Mouse (Mus musculus): Measurements from ENCODE around the gene Pde4dip. TPM values are rescaled to one million over a fixed set of nuclear protein-coding genes. Genes with fewer than 3 reads are reported as not detected.

Gene Pde4dip
- polyA plus RNA-seq, 1 experiment from 2014 or later: 7.1 TPM

DNA sequence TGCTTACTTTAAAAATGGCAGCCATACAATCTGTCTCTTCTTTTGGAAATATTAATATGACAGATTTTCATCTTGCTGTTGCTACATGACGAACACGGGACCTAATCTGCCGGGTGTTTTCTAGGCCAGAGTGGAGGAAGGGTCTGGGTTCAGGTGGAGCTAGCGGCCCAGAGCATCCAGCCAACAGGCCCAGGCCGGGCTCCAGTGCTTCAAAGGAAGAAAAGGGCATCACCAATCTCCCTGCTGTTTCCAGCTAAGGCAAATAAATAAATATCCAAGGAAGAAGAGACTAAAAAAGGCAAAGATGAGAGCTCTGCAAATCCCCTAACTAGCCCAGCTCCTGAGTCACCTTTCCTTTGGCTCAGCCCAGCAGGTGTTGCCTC is 731 bp downstream of the Pde4dip start:
- Histone ChIP-seq H3K9ac (replicated peaks; ENCODE audit: low read depth) (no peak overlapping the region), H3K4me1 (ENCODE audit: insufficient read depth, low read depth, low read length) (no peaks in the 10 kb centered on the region), H3K27me3 (replicated peaks; ENCODE audit: insufficient read depth, low read length) (peaks cover 14% of the 10 kb centered on the region), H3K36me3 (ENCODE audit: insufficient read depth, low read length) (no peaks in the 10 kb centered on the region), H3K27ac (ENCODE audit: low read length) (no peak overlapping the region), H3K4me2 (replicated peaks; ENCODE audit: low read depth, low read length) (no peak overlapping the region), H3K4me3 (ENCODE audit: low read depth, low read length) (no peak overlapping the region), H3K9me3 (ENCODE audit: low read length) (no peaks in the 10 kb centered on the region)
- WGBS: 60% methylated on average over 5 of the region's 5 CpGs
- TF ChIP-seq EP300 (IDR thresholded peaks at IDR 0.05): no peak
- no peak for TF ChIP-seq CTCF (IDR thresholded peaks at IDR 0.05)
- DNase-seq (ENCODE audit: low spot score) (no peak), ATAC-seq (no peak)

GRCm38 (mm10) chr3:97881576-97881975 is 6.9 kb downstream of the Pde4dip start:
- H3K9me3 ChIP-seq (ENCODE audit: low read length): no peaks in the 10 kb centered on the region
- H3K36me3 ChIP-seq (ENCODE audit: insufficient read depth, low read length): no peaks in the 10 kb centered on the region
- TF ChIP-seq EP300 (IDR thresholded peaks at IDR 0.05) (no peak), CTCF (IDR thresholded peaks at IDR 0.05) (no peak)
- no peaks in the 10 kb centered on the region for H3K27me3 ChIP-seq (replicated peaks; ENCODE audit: insufficient read depth, low read length)
- no peak overlapping the region for H3K4me3 ChIP-seq (ENCODE audit: low read depth, low read length)
- WGBS: 96% methylated on average over 5 of the region's 5 CpGs
- no peak for DNase-seq (ENCODE audit: low spot score)
- no peak overlapping the region for H3K4me2 ChIP-seq (replicated peaks; ENCODE audit: low read depth, low read length)
- H3K9ac ChIP-seq (replicated peaks; ENCODE audit: low read depth): no peak overlapping the region
- no peak overlapping the region for H3K27ac ChIP-seq (ENCODE audit: low read length)
- no peak for ATAC-seq
- no peaks in the 10 kb centered on the region for H3K4me1 ChIP-seq (ENCODE audit: insufficient read depth, low read depth, low read length)

GRCm38 (mm10) chr3:97879222-97879621 is 9.3 kb downstream of the Pde4dip start:
- no peaks in the 10 kb centered on the region for H3K9me3 ChIP-seq (ENCODE audit: low read length)
- 10% methylated on average over 5 of the region's 5 CpGs for WGBS
- peak; percentile 77 for DNase-seq (ENCODE audit: low spot score)
- H3K27ac ChIP-seq (ENCODE audit: low read length): no peak overlapping the region
- H3K4me1 ChIP-seq (ENCODE audit: insufficient read depth, low read depth, low read length): no peaks in the 10 kb centered on the region
- no peak overlapping the region for H3K9ac ChIP-seq (replicated peaks; ENCODE audit: low read depth)
- H3K4me2 ChIP-seq (replicated peaks; ENCODE audit: low read depth, low read length): no peak overlapping the region
- no peaks in the 10 kb centered on the region for H3K27me3 ChIP-seq (replicated peaks; ENCODE audit: insufficient read depth, low read length)
- peak; percentile 89 for TF ChIP-seq CTCF (IDR thresholded peaks at IDR 0.05)
- TF ChIP-seq EP300 (IDR thresholded peaks at IDR 0.05): no peak
- peak; percentile 48; the same call in 1 of the 2 replicates for ATAC-seq
- H3K36me3 ChIP-seq (ENCODE audit: insufficient read depth, low read length): no peaks in the 10 kb centered on the region
- no peak overlapping the region for H3K4me3 ChIP-seq (ENCODE audit: low read depth, low read length)

- no peaks in the 10 kb centered on the region for H3K4me1 ChIP-seq (ENCODE audit: insufficient read depth, low read depth, low read length)
- no peak overlapping the region for H3K27ac ChIP-seq (ENCODE audit: low read length)
- no peak overlapping the region for H3K9ac ChIP-seq (replicated peaks; ENCODE audit: low read depth)
- no peak for DNase-seq (ENCODE audit: low spot score)
- H3K4me2 ChIP-seq (replicated peaks; ENCODE audit: low read depth, low read length): no peak overlapping the region
- H3K9me3 ChIP-seq (ENCODE audit: low read length): no peaks in the 10 kb centered on the region
- no peak overlapping the region for H3K4me3 ChIP-seq (ENCODE audit: low read depth, low read length)
- 34% methylated on average over 8 of the region's 8 CpGs for WGBS
- TF ChIP-seq CTCF (IDR thresholded peaks at IDR 0.05): no peak
- no peak for TF ChIP-seq EP300 (IDR thresholded peaks at IDR 0.05)
- no peaks in the 10 kb centered on the region for H3K27me3 ChIP-seq (replicated peaks; ENCODE audit: insufficient read depth, low read length)
- no peak for ATAC-seq
- H3K36me3 ChIP-seq (ENCODE audit: insufficient read depth, low read length): no peaks in the 10 kb centered on the region
Observed at GRCm38 (mm10) chr3:97876259-97876658, 12.2 kb downstream of the Pde4dip start.

DNA sequence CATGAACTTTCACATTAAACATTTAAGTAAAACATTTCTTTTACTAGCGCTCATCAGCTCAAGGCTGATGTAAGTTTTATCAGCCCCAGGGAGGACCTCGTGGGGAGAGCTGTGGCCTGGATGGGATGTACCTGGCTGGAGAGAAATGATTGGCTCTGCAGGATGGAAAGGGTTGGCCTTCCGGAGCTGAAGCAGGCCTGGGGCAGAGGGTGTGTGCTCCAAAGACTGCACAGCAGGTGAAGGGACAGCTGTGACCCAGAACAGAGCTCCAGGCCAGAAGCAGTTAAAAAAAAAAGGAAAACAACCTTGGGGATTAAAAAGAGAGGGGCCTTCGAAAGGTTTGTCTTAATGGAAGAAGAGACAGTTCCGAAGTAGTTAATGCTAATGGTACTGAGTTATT is 13.7 kb downstream of the Pde4dip start:
- H3K9ac ChIP-seq (replicated peaks; ENCODE audit: low read depth): no peak overlapping the region
- TF ChIP-seq EP300 (IDR thresholded peaks at IDR 0.05) (no peak), CTCF (IDR thresholded peaks at IDR 0.05) (no peak)
- WGBS: 41% methylated on average over 5 of the region's 5 CpGs
- H3K4me2 ChIP-seq (replicated peaks; ENCODE audit: low read depth, low read length): no peak overlapping the region
- no peaks in the 10 kb centered on the region for H3K4me1 ChIP-seq (ENCODE audit: insufficient read depth, low read depth, low read length)
- no peak overlapping the region for H3K27ac ChIP-seq (ENCODE audit: low read length)
- no peak for ATAC-seq
- no peaks in the 10 kb centered on the region for H3K9me3 ChIP-seq (ENCODE audit: low read length)
- H3K27me3 ChIP-seq (replicated peaks; ENCODE audit: insufficient read depth, low read length): no peaks in the 10 kb centered on the region
- no peak overlapping the region for H3K4me3 ChIP-seq (ENCODE audit: low read depth, low read length)
- no peak for DNase-seq (ENCODE audit: low spot score)
- H3K36me3 ChIP-seq (ENCODE audit: insufficient read depth, low read length): no peaks in the 10 kb centered on the region

GRCm38 (mm10) chr3:97869730-97870129 is 18.8 kb downstream of the Pde4dip start:
- H3K4me1 ChIP-seq (ENCODE audit: insufficient read depth, low read depth, low read length): 0 out of 2 replicates have a peak, but pooled peaks cover 7% of the 10 kb centered on the region
- TF ChIP-seq CTCF (IDR thresholded peaks at IDR 0.05): no peak
- no peak for TF ChIP-seq EP300 (IDR thresholded peaks at IDR 0.05)
- H3K9ac ChIP-seq (replicated peaks; ENCODE audit: low read depth): no peak overlapping the region
- no peak for DNase-seq (ENCODE audit: low spot score)
- H3K36me3 ChIP-seq (ENCODE audit: insufficient read depth, low read length): no peaks in the 10 kb centered on the region
- no peaks in the 10 kb centered on the region for H3K9me3 ChIP-seq (ENCODE audit: low read length)
- H3K4me3 ChIP-seq (ENCODE audit: low read depth, low read length): no peak overlapping the region
- peaks cover 5% of the 10 kb centered on the region; the same call in 1 of the 2 replicates for H3K27me3 ChIP-seq (replicated peaks; ENCODE audit: insufficient read depth, low read length)
- WGBS: 57% methylated on average over 4 of the region's 4 CpGs
- H3K27ac ChIP-seq (ENCODE audit: low read length): no peak overlapping the region
- no peak for ATAC-seq
- no peak overlapping the region for H3K4me2 ChIP-seq (replicated peaks; ENCODE audit: low read depth, low read length)

GRCm38 (mm10) chr3:97868733-97869132 is 19.8 kb downstream of the Pde4dip start:
- Histone ChIP-seq H3K4me2 (replicated peaks; ENCODE audit: low read depth, low read length) (no peak overlapping the region), H3K4me1 (ENCODE audit: insufficient read depth, low read depth, low read length) (0 out of 2 replicates have a peak, but pooled peaks cover 7% of the 10 kb centered on the region), H3K27ac (ENCODE audit: low read length) (no peak overlapping the region), H3K36me3 (ENCODE audit: insufficient read depth, low read length) (no peaks in the 10 kb centered on the region), H3K4me3 (ENCODE audit: low read depth, low read length) (no peak overlapping the region), H3K27me3 (replicated peaks; ENCODE audit: insufficient read depth, low read length) (peaks cover 5% of the 10 kb centered on the region; the same call in 1 of the 2 replicates), H3K9ac (replicated peaks; ENCODE audit: low read depth) (no peak overlapping the region), H3K9me3 (ENCODE audit: low read length) (no peaks in the 10 kb centered on the region)
- ATAC-seq (no peak), DNase-seq (ENCODE audit: low spot score) (no peak)
- 54% methylated on average over 5 of the region's 5 CpGs for WGBS
- TF ChIP-seq EP300 (IDR thresholded peaks at IDR 0.05) (no peak), CTCF (IDR thresholded peaks at IDR 0.05) (no peak)
